Mouse (Mus musculus): Measurements from ENCODE around the gene Nhs.

DNA sequence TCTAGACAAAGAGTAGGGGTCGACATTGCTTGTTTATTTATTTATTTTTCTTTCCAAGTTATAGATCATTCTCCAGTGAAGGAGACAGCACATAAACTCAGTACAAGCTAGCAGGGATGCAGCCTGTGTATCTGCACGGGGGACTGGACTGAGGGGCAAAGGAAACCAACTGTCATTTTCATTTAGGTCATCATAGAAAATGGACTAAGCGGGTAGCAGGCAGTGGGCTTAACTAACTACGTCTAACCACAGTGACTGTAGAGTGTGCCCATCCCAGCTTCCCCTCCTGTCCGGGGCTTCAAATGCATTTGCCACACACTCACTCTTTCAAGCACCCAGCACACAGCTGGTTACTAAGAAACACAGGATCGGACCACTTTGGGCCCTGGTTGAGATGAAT, 174.6 kb downstream of the Nhs start:
- TF ChIP-seq CTCF (IDR thresholded peaks at IDR 0.05; ENCODE audit: extremely low read depth, insufficient read depth, low read length): no peak
- no peak for TF ChIP-seq POLR2A (IDR thresholded peaks at IDR 0.05; ENCODE audit: extremely low read depth, insufficient read depth, low read length)

Data from cortical plate, adult 2 months (tissue).